Mouse (Mus musculus) layer of hippocampus, adult 18-20 months (tissue): ENCODE results near the gene Itgb2l. TPM values are rescaled to one million over a fixed set of nuclear protein-coding genes. Genes with fewer than 3 reads are reported as not detected.
"Not testable (repeated sequence)": the region's sequence is repeated elsewhere in the genome, so short reads cannot be mapped to it uniquely, and the experiment has no call there.

Source experiments
- DNase-seq, 2 experiments: peaks; one replicate each; pipeline ENCODE4 v3.0.0; 2022; ENCODE audit warnings: low spot score in 2 of 2
- long read RNA-seq: library from polyadenylated mRNA; stranded (forward); transcript quantifications from one replicate; pipeline ENCODE4 v2.0.0, GENCODE M21; 2021
- total RNA-seq, 2 experiments: library from RNA; stranded (reverse); gene quantifications; 2 replicates each; pipeline ENCODE4 v1.2.3; 2021

The Itgb2l gene
- total RNA-seq = not detected
- long read RNA-seq = 0 reads

- no peak for DNase-seq
These were observed at the start of gene Itgb2l for GRCm38 (mm10) chr16:96443468-96443867. Itgb2l (minus strand) TSS chr16:96443619.

DNA sequence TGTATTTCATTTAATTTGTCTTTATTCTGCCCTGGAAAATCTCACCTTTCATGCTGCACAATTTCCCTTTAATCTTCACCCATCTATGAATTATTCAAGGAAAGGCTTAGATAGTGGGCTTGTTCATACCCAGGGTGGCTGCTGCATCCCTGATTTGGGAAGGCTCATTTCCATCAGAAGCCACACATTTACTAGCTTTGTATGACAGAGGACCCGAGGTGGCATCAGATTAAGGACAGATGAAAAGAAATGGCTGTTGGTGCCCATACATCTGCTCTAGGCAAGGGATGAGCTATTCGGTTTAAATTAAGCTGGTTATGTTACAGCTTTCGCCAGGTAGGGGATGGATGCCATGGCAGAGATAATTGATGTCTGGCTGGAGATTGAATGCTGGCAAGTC lies 48.1 kb upstream of the Itgb2l start:
- no peak for DNase-seq

GRCm38 (mm10) chr16:96488038-96488437 lies 44.6 kb upstream of the Itgb2l start:
- DNase-seq = no peak

DNA sequence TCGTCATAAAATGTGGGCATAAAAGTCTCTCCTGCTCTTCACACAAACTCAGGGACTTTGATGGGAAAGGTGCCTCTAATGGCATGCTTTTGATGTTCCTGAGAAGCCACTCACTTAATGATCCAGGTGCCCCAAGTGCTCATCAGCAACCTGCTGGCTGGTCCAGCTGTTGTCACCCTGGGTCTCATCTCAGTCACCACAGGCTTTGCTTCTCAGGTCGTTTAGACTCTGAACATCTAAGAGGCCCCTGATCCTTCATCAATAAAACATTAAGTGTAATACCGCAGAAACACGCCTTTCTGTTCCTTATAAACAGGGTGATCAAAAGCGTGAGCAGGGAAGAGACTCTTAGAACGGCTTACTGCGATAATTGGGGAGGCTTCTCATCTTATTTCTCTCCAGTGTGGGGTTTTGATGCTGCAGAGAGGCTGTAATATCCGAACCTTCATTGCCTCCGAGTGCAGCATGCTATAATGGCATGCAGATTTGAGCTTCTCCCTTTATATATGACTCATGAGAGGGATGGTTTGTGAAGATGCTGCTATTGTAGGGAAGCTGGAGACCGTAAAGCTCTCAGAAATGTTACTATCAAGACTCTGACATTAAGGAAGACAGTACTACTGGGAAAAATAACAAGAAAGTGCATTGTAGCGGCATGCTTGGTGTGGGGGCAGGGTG lies 43.7 kb upstream of the Itgb2l start:
- DNase-seq = no peak

DNA sequence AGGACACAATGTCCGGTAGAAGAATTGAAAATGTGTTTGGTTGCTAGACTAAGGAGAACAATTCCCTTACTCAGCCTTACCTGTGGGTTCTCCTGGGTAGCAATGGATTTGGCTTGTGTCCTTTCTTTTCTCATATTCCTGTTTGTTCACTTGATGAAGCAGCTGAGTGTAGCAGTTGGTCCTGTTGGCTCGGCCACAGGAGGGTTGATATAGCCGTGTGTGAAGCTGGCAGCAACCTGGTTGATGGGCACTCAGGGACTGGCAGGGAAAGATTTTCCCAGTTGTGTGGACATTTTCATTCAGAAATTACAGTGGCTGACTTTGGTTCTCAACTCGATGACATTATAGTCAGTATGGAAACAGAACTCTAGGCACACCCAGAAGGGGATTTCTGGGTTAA lies 38.4 kb upstream of the Itgb2l start:
- DNase-seq = no peak

GRCm38 (mm10) chr16:96474185-96474584 lies 30.8 kb upstream of the Itgb2l start:
- DNase-seq = no peak

- no peak for DNase-seq
These were observed 29.4 kb upstream of the Itgb2l start for GRCm38 (mm10) chr16:96472816-96473215.

DNA sequence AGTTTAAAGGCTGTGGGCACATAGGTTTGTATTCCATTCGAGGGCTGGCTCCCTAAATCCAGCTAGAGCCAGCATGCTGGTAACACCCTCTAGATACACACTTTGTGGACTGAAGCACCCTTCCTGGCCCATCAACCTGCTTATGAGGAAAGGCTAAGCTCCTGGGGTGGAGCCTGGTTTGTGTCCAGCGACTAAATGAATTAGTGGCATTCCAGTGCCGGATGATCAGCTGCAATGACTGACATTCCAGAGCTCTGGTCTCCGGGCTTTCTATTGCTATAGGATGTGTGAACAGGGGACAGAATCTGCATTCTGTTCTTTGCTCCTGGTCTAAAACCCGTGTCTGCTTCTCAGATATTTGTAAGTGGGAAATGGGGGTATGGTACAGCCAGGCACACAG lies 28.9 kb upstream of the Itgb2l start:
- no peak for DNase-seq

- DNase-seq = no peak
These were observed 26.2 kb upstream of the Itgb2l start for GRCm38 (mm10) chr16:96469640-96470039.

DNA sequence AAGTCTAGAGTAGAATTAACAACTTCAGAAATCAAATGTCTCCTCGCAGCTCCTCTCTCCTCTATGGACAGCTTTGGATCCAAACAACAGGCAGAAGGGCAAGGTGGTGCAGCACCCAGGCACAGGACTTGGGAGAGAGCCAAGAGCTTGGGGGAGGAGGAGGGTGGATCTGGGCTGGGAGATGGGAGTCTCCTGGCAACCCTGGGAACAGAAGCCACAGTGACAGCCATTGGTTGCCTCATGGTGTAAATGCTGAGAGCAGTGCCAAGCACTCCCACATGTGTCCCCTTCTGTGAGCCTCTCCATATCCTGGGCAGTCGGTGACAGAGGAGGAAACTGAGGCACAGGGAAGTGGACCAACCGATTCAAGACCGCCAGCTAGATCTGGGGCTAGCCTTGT lies 25.3 kb upstream of the Itgb2l start:
- DNase-seq = peak; percentile 79 to 89

DNA sequence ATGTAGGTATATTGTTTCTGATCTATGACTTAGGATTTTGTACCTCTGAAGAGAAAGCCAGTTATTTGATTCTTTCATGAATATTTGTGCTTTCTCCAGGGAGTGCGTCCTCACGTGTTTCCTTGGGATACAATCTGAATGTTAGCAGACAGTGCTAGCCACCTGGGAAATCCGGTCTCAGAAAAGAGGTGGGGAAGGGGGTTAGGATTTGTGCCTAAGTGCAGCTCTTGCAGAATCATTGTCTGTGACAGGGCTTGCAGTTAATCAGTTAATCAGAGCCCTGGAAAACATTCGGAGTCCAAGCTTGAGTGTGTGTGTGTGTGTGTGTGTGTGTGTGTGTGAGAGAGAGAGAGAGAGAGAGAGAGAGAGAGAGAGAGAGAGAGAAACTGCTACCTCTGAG lies 24.6 kb upstream of the Itgb2l start:
- DNase-seq = no peak

DNA sequence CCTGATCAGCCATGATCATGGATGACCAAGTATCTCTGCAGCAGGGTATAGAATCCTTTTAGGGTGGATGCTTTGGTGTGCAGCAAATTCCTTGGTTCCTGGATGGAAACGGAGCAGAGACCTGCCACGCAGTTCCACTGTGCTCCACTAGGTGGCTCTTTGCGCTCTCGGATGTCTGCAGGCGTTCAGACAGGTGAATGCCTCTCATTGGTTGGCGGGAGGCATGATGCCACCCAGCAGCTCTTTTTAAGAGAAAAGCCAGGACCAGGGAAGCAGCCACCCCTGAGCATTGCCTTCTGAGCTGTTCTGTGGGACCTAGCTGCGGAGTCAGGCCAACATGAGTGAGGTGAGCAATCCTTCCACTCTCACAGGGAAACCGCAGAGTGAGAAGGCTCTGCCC lies 24.0 kb upstream of the Itgb2l start, which contains the start of gene Pcp4:
TSS of gene Pcp4 (plus strand) at position 162 of the 400 bp plus-strand sequence.
- peak; percentile 87 to 96 for DNase-seq

DNA sequence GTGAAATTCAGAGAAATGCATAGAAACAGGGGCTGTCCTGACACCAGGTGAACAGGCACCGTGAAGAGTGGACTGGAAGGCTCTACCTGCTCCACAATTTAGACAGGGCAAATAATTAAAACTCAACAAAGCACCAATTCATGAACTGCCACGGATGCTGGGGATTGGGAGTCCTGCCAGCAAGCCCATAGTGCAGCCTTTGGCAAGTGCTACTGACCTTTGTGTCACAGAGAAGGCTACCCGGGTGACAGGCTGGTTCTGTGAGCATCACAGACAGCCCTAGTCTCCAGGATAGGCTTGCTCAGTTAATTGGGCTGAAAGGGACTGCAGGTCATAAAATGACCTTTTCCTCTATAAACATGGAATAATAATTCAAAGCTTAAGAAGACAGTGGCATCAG lies 17.4 kb upstream of the Itgb2l start:
- no peak for DNase-seq

DNA sequence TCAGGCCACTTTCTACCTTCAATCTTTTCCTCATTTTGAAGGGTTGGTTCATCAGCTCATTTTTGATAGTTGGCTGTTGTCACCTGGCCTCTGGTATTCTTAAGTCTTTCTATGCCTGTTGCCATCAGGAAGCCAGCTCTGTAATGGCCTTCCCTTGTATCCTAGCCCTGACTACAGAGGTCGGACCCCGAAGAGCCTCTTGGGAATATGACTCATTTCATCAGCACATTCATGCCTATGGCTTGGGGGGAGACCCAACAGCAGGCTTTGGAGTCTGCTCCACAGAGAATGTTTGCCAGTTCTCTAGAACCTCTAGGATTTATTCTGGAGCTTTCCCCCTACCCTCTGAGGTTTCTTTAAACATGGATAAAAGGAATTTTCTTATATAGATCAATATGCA lies 15.9 kb upstream of the Itgb2l start:
- no peak for DNase-seq

DNA sequence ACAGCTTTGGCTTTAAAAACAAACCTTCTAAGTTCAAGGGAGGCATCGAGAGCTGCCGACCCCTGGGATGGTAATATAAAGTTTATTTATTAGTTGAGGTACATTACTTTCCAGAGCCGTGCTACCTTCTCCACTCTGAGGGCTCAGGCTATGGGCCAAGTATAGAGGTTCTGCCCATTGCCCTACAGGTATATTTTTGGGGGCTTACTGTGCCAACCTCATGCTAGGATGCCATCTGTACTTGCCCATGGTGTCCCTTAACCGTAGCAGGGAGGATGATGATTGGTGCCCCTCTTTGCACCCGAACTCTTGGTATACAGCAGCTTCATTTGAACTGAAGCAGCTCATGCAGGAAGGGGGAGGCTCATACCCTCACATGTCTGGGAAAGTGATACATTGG lies 14.2 kb upstream of the Itgb2l start:
- no peak for DNase-seq

- no peak for DNase-seq
These were observed 10.7 kb upstream of the Itgb2l start for GRCm38 (mm10) chr16:96454086-96454485.

DNA sequence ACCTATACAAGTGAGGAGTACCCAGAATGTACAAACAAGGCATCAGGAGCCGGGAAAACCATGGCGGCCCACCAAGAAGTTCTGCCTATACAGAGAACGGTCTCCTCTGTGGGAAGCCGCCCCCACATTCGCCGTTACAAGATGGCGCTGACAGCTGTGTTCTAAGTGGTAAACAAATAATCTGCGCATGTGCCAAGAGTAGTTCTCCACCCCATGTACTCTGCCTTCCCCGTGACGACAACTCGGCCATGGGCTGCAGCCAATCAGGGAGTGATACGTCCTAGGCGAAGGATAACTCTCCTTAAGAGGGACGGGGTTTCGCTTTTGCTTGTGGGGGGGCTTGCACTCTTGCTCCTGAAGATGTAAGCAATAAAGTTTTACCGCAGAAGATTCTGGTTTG lies 7.5 kb upstream of the Itgb2l start:
- not testable (repeated sequence) for DNase-seq

- no peak for DNase-seq
These were observed 1.6 kb downstream of the Itgb2l start for GRCm38 (mm10) chr16:96441826-96442225.

DNA sequence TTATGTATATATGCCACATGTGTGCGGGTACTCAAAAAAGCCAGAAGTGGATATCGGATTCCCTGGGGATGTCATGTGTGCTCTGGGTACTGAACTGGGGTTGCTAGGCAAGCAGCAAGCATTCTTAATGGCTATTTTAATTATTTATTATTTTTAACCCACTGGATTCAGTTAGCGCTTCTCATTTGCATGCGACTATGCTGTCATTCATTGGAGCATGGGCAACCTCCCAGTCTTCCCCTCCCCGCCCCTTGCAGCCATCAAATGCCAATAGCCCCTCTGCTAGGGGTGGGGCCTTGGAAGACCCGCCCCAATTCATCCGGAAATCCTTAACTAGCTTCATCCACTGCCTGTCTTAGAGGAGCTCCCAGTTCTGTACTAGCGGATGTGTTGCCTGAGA lies 2.5 kb downstream of the Itgb2l start:
- DNase-seq = no peak

- no peak for DNase-seq
These were observed 3.7 kb downstream of the Itgb2l start for GRCm38 (mm10) chr16:96439682-96440081.

DNA sequence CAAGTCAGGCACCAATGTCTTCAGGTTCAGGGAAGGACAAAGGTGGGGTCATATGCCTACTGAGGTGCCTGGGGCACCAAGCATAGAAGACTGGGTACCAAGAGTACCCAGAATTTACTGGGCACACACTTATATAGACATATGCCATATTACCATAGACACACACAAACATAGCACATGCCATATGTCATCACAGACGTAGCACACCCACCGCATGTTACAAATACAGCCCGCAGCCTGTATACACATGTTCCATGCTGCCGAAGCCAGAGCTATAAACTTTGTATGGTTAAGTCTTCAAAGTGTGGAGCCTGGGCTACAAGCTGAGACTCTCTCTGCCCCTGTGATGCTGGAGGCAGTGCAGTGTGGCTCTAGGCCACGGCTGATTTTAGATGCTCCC lies 4.5 kb downstream of the Itgb2l start:
- peak; percentile 6 to 55 for DNase-seq

GRCm38 (mm10) chr16:96434024-96434785 lies 9.2 kb downstream of the Itgb2l start:
- DNase-seq = no peak

GRCm38 (mm10) chr16:96433266-96433665 lies 10.2 kb downstream of the Itgb2l start:
- DNase-seq = no peak
